Mouse (Mus musculus) stomach, embryonic 14.5 days (tissue): ENCODE results near the gene Aldh16a1. TPM values are rescaled to one million over a fixed set of nuclear protein-coding genes. Genes with fewer than 3 reads are reported as not detected.
"Not testable (repeated sequence)": the region's sequence is repeated elsewhere in the genome, so short reads cannot be mapped to it uniquely, and the experiment has no call there.

ENCODE experiments used
- ATAC-seq: fragments of 200-750 bp; cut with Nextera tagmentation; 2 replicates; pipeline ENCODE4 v1.8.0; 2017; ENCODE audit warnings: low read depth, moderate TSS enrichment; ENCODE audit not compliant: insufficient number of reproducible peaks, insufficient read depth, low FRiP score
- H3K27ac ChIP-seq: fragments of 300-500 bp; sonication (generic); 2 replicates; pipeline ENCODE4 v1.5.1; 2014; ENCODE audit warnings: mild to moderate bottlenecking, low read length, moderate library complexity, mixed read lengths
- H3K27me3 ChIP-seq: fragments of 300-500 bp; sonication (generic); 2 replicates; pipeline ENCODE4 v1.6.1; 2014; ENCODE audit warnings: low read length, control low read depth, mixed read lengths; ENCODE audit not compliant: control insufficient read depth, insufficient read depth
- H3K36me3 ChIP-seq: fragments of 300-500 bp; sonication (generic); 2 replicates; pipeline ENCODE4 v1.6.1; 2014; ENCODE audit warnings: mild to moderate bottlenecking, control low read depth, low read length, moderate library complexity, mixed read lengths; ENCODE audit not compliant: control insufficient read depth, insufficient read depth
- H3K4me1 ChIP-seq: fragments of 300-500 bp; sonication (generic); 2 replicates; pipeline ENCODE4 v1.6.1; 2014; ENCODE audit warnings: low read length, control low read depth, mixed read lengths; ENCODE audit not compliant: control insufficient read depth, insufficient read depth
- H3K4me2 ChIP-seq: fragments of 300-500 bp; sonication (generic); replicated peaks from 2 replicates; pipeline ENCODE4 v1.6.1; 2014; ENCODE audit warnings: low read depth, low read length, control low read depth
- H3K4me3 ChIP-seq: fragments of 300-500 bp; sonication (generic); 2 replicates; pipeline ENCODE4 v1.5.1; 2014; ENCODE audit warnings: low read depth, low read length, control low read depth
- H3K9ac ChIP-seq: fragments of 300-500 bp; sonication (generic); replicated peaks from 2 replicates; pipeline ENCODE4 v1.6.1; 2014; ENCODE audit warnings: low read depth, mild to moderate bottlenecking, control low read depth, low read length, moderate library complexity, mixed read lengths
- H3K9me3 ChIP-seq: fragments of 300-500 bp; sonication (generic); 2 replicates; pipeline ENCODE4 v1.6.1; 2016; ENCODE audit warnings: low read depth, low read length, control low read depth; ENCODE audit not compliant: control insufficient read depth
- WGBS: fragments of 180-500 bp; shearing (Covaris S2); extraction: QIAGEN DNeasy Blood & Tissue Kit; methylation state at CpG from one replicate; pipeline ENCODE4 v1.1.7; 2014; 5-methylcytosine and 5-hydroxymethylcytosine counted together
- polyA plus RNA-seq: library from polyadenylated mRNA; unstranded; fragments of >200 nt; fragmentation: Nextera tagmentation; extraction: Ambion mirVana; gene quantifications from 2 replicates; pipeline ENCODE4 v1.2.1, GENCODE M21; 2014

The Aldh16a1 gene
- polyA plus RNA-seq, 1 experiment from 2014 or later, result 54.1 TPM

- Histone ChIP-seq H3K4me3 (peak overlapping the region; percentile 93), H3K27ac (peak overlapping the region; percentile 87; the same call in 1 of the 2 replicates), H3K4me1 (peaks cover 31% of the 10 kb centered on the region), H3K36me3 (peaks cover 46% of the 10 kb centered on the region), H3K4me2 (peak overlapping the region; percentile 87), H3K27me3 (no peaks in the 10 kb centered on the region), H3K9me3 (no peaks in the 10 kb centered on the region), H3K9ac (peak overlapping the region; percentile 99)
- WGBS, result 70% methylated on average over 17 of the region's 17 CpGs
- ATAC-seq, result no peak
Observed at GRCm38 (mm10) chr7:45126147-45126843, 28.1 kb downstream of the Aldh16a1 start.

- not testable (repeated sequence) for H3K9me3 ChIP-seq, ATAC-seq, H3K27ac ChIP-seq, H3K4me3 ChIP-seq, H3K9ac ChIP-seq, H3K27me3 ChIP-seq, H3K4me2 ChIP-seq
- H3K36me3 ChIP-seq, result peaks cover 52% of the 10 kb centered on the region
- peaks cover 31% of the 10 kb centered on the region for H3K4me1 ChIP-seq
- 71% methylated on average over 5 of the region's 5 CpGs for WGBS
Observed at GRCm38 (mm10) chr7:45125649-45126048, 28.7 kb downstream of the Aldh16a1 start.

GRCm38 (mm10) chr7:45125144-45125600, 29.2 kb downstream of the Aldh16a1 start:
- peak overlapping the region; percentile 79; the same call in 1 of the 2 replicates for H3K27ac ChIP-seq
- no peaks in the 10 kb centered on the region for H3K9me3 ChIP-seq
- H3K9ac ChIP-seq, result no peak overlapping the region
- H3K4me3 ChIP-seq, result no peak overlapping the region; the same call in 1 of the 2 replicates
- peak overlapping the region; percentile 25; the same call in 1 of the 2 replicates for H3K4me2 ChIP-seq
- no peak for ATAC-seq
- 17% methylated on average over 7 of the region's 7 CpGs for WGBS
- H3K27me3 ChIP-seq, result no peaks in the 10 kb centered on the region
- H3K4me1 ChIP-seq, result peaks cover 31% of the 10 kb centered on the region
- H3K36me3 ChIP-seq, result peaks cover 57% of the 10 kb centered on the region

GRCm38 (mm10) chr7:45124224-45125143, 29.9 kb downstream of the Aldh16a1 start, which contains the start of gene Rps11:
Gene Rps11 (minus strand): TSS chr7:45124439.
- Histone ChIP-seq H3K27ac (peak within 1 kb of the TSS; percentile 90), H3K4me1 (peaks cover 28% of the 10 kb centered on the region), H3K4me2 (peak within 1 kb of the TSS; percentile 84), H3K9me3 (no peaks in the 10 kb centered on the region), H3K9ac (peak within 1 kb of the TSS; percentile 100), H3K27me3 (no peaks in the 10 kb centered on the region), H3K4me3 (peak within 1 kb of the TSS; percentile 99), H3K36me3 (peaks cover 64% of the 10 kb centered on the region)
- ATAC-seq, result peak; percentile 87
- under 1% methylated on average over 59 of the region's 59 CpGs for WGBS

GRCm38 (mm10) chr7:45123186-45123570, 31.2 kb downstream of the Aldh16a1 start:
- no peak for ATAC-seq
- peak overlapping the region; percentile 99 for H3K4me3 ChIP-seq
- no peaks in the 10 kb centered on the region for H3K27me3 ChIP-seq
- H3K27ac ChIP-seq, result peak overlapping the region; percentile 90; the same call in 1 of the 2 replicates
- H3K4me1 ChIP-seq, result peaks cover 26% of the 10 kb centered on the region
- peak overlapping the region; percentile 100 for H3K9ac ChIP-seq
- peaks cover 68% of the 10 kb centered on the region for H3K36me3 ChIP-seq
- no peaks in the 10 kb centered on the region for H3K9me3 ChIP-seq
- whole genome bisulfite sequencing, result 13% methylated on average over 12 of the region's 12 CpGs
- peak overlapping the region; percentile 84 for H3K4me2 ChIP-seq

GRCm38 (mm10) chr7:45122561-45123185, 31.7 kb downstream of the Aldh16a1 start:
- Histone ChIP-seq H3K9ac (peak overlapping the region; percentile 100), H3K27ac (no peak overlapping the region), H3K36me3 (peaks cover 68% of the 10 kb centered on the region), H3K4me1 (peaks cover 26% of the 10 kb centered on the region), H3K9me3 (no peaks in the 10 kb centered on the region), H3K27me3 (no peaks in the 10 kb centered on the region), H3K4me3 (peak overlapping the region; percentile 99), H3K4me2 (peak overlapping the region; percentile 84)
- no peak for ATAC-seq
- 81% methylated on average over 15 of the region's 15 CpGs for WGBS

GRCm38 (mm10) chr7:45121966-45122365, 32.4 kb downstream of the Aldh16a1 start:
- no peak for ATAC-seq
- Histone ChIP-seq H3K27me3 (no peaks in the 10 kb centered on the region), H3K9ac (no peak overlapping the region), H3K27ac (peak overlapping the region; percentile 33; the same call in 1 of the 2 replicates), H3K36me3 (peaks cover 64% of the 10 kb centered on the region), H3K4me1 (peaks cover 20% of the 10 kb centered on the region), H3K4me3 (no peak overlapping the region), H3K9me3 (no peaks in the 10 kb centered on the region), H3K4me2 (no peak overlapping the region)

GRCm38 (mm10) chr7:45121404-45121803, 33.0 kb downstream of the Aldh16a1 start:
- Histone ChIP-seq H3K4me3 (no peak overlapping the region), H3K9me3 (no peaks in the 10 kb centered on the region), H3K4me1 (peaks cover 15% of the 10 kb centered on the region), H3K36me3 (peaks cover 58% of the 10 kb centered on the region), H3K4me2 (no peak overlapping the region), H3K27ac (no peak overlapping the region; the same call in 1 of the 2 replicates), H3K9ac (no peak overlapping the region), H3K27me3 (no peaks in the 10 kb centered on the region)
- WGBS, result 49% methylated on average over 8 of the region's 8 CpGs
- no peak for ATAC-seq
